Mouse (Mus musculus) intestine, embryonic 14.5 days (tissue): ENCODE measurements around the gene Ptdss2. TPM values are rescaled to one million over a fixed set of nuclear protein-coding genes. Genes with fewer than 3 reads are reported as not detected.
A peak's percentile ranks its signal among the peaks of the same experiment; 100 is the strongest.

Source experiments
- ATAC-seq: fragments of 200-750 bp; cut with Nextera tagmentation; replicated peaks from 2 replicates; pipeline ENCODE4 v1.8.0; 2017; ENCODE audit warnings: low read depth, moderate number of reproducible peaks, moderate TSS enrichment, moderate library complexity; ENCODE audit not compliant: low FRiP score, low TSS enrichment
- DNase-seq: peaks from one replicate; pipeline ENCODE4 v3.0.0-alpha.2; 2018; ENCODE audit warnings: low spot score
- H3K27ac ChIP-seq: fragments of 300-500 bp; sonication (generic); 2 replicates; pipeline ENCODE4 v1.5.1; 2014; ENCODE audit warnings: low read depth, mild to moderate bottlenecking, control low read depth
- H3K27me3 ChIP-seq: fragments of 300-500 bp; sonication (generic); replicated peaks from 2 replicates; pipeline ENCODE4 v1.6.1; 2014; ENCODE audit warnings: low read length, control low read depth; ENCODE audit not compliant: control insufficient read depth, insufficient read depth
- H3K36me3 ChIP-seq: fragments of 300-500 bp; sonication (generic); 2 replicates; pipeline ENCODE4 v1.6.1; 2014; ENCODE audit warnings: low read length, control low read depth; ENCODE audit not compliant: control insufficient read depth, insufficient read depth
- H3K4me1 ChIP-seq: fragments of 300-500 bp; sonication (generic); replicated peaks from 2 replicates; pipeline ENCODE4 v1.6.1; 2014; ENCODE audit warnings: low read length, control low read depth, mixed read lengths; ENCODE audit not compliant: control insufficient read depth, insufficient read depth
- H3K4me2 ChIP-seq: fragments of 300-500 bp; sonication (generic); 2 replicates; pipeline ENCODE4 v1.6.1; 2014; ENCODE audit warnings: low read length
- H3K4me3 ChIP-seq: fragments of 300-500 bp; sonication (generic); 2 replicates; pipeline ENCODE4 v1.5.1; 2014; ENCODE audit warnings: low read depth, low read length, control low read depth, mixed read lengths
- H3K9ac ChIP-seq: fragments of 300-500 bp; sonication (generic); 2 replicates; pipeline ENCODE4 v1.6.1; 2014; ENCODE audit warnings: mild to moderate bottlenecking, low read length
- H3K9me3 ChIP-seq: fragments of 300-500 bp; sonication (generic); 2 replicates; pipeline ENCODE4 v1.6.1; 2016; ENCODE audit warnings: low read length, control low read depth; ENCODE audit not compliant: control insufficient read depth
- WGBS: fragments of 180-500 bp; shearing (Covaris S2); extraction: QIAGEN DNeasy Blood & Tissue Kit; methylation state at CpG from one replicate; pipeline ENCODE4 v1.1.7; 2014; 5-methylcytosine and 5-hydroxymethylcytosine counted together
- polyA plus RNA-seq: library from polyadenylated mRNA; unstranded; fragments of >200 nt; fragmentation: Nextera tagmentation; extraction: Ambion mirVana; gene quantifications from 2 replicates; pipeline ENCODE4 v1.2.1, GENCODE M21; 2014

The Ptdss2 gene
- polyA plus RNA-seq, 1 experiment from 2014 or later, result 63.9 TPM

DNA sequence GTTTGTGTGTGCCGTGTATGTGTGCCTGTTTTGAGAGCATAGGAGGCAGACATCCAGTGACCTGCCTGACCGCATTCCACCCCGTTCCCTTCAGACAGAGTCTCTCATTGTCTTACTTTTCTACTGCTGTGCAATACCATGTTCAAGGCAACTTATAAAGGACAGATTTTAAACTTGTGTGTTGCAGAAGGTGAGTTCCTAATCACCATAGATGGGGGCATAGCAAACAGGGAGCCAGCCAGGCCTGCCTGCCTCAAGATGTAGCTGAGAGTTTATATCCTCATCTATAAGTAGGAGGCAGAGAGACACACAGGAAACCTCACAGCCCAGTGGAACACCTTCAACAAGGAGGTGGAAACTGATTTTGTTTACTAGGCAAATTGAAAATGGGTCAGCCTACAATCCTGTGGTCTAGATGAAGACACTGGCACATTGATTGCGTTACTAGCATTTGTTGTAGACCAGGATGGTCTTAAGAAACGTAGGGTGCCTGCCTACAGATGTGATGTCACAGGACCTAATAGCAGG, 51.2 kb downstream of the Ptdss2 start:
- H3K4me1 ChIP-seq, result peaks cover 21% of the 10 kb centered on the region
- H3K4me2 ChIP-seq, result peak overlapping the region; percentile 78
- ATAC-seq, result no peak
- H3K27ac ChIP-seq, result peak overlapping the region; percentile 94
- DNase-seq, result no peak
- peak overlapping the region; percentile 64 for H3K9ac ChIP-seq
- no peaks in the 10 kb centered on the region for H3K36me3 ChIP-seq
- H3K9me3 ChIP-seq, result no peaks in the 10 kb centered on the region
- WGBS, result 77% methylated on average over 5 of the region's 5 CpGs
- peak overlapping the region; percentile 58 for H3K4me3 ChIP-seq
- no peaks in the 10 kb centered on the region for H3K27me3 ChIP-seq

DNA sequence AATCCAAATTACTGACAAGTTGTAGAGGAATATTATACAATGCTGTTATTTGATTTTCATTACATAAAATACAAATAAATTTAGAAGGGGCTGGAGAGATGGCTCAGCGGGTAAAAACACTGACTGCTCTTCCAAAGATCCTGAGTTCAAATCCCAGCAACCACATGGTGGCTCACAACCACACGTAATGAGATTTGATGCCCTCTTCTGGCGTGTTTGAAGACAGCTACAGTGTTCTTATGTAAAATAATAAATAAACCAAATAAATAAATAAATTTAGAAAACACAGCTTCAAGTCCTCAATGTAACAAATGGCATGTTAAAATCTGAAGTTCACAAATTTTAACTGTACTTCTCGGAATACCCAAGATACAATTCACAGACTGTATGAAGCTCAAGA, 52.9 kb downstream of the Ptdss2 start:
- DNase-seq (no peak), ATAC-seq (no peak)
- no peaks in the 10 kb centered on the region for H3K27me3 ChIP-seq
- H3K9me3 ChIP-seq, result no peaks in the 10 kb centered on the region
- no peak overlapping the region for H3K4me3 ChIP-seq
- H3K36me3 ChIP-seq, result no peaks in the 10 kb centered on the region
- H3K27ac ChIP-seq, result no peak overlapping the region
- peaks cover 11% of the 10 kb centered on the region; the same call in 1 of the 2 replicates for H3K4me1 ChIP-seq
- 94% methylated on average over 4 of the region's 4 CpGs for WGBS
- H3K4me2 ChIP-seq, result no peak overlapping the region
- no peak overlapping the region for H3K9ac ChIP-seq

DNA sequence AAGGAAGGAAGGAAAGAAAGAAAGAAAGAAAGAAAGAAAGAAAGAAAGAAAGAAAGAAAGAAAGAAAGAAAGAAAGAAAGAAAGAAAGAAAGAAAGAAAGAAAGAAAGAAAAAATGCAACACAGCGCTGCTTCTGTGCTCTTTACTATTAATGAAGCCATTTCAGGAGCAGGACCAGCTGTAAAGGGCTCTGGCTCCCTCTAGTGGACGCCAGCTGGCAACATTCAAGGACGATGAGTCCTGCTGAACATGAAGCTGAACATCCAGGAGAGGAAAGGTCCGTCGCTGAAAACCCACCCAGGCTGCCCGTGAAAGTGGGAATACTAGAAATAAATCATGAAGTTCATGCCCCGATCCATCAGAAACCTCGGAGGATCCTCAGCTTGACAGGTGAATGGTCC, 54.0 kb downstream of the Ptdss2 start:
- no peaks in the 10 kb centered on the region for H3K27me3 ChIP-seq
- WGBS, result 1% methylated on average over 8 of the region's 8 CpGs

DNA sequence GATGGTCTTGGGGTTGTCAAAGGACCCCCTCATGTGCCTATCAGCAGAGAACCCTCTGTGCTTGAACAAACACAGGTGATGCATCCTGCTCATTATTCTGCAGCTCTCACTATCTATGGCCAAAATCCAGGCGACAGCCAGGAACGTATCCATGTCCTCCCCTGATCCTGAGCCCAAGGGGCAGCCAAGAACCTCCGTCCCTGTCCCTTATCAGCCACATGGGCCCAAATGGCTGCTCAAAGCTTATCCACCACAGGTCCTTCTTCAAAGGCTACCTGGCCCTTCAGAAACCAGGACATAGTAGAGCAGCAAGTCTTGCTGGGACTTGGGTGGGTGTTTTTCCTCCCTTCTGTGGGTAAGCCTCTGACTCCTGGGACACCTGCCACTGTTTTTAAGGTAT, 66.0 kb downstream of the Ptdss2 start:
- ATAC-seq, result no peak
- 66% methylated on average over 3 of the region's 3 CpGs for WGBS
- no peaks in the 10 kb centered on the region for H3K9me3 ChIP-seq
- H3K27ac ChIP-seq, result no peak overlapping the region
- H3K9ac ChIP-seq, result no peak overlapping the region
- peaks cover 8% of the 10 kb centered on the region for H3K4me1 ChIP-seq
- no peak overlapping the region for H3K4me3 ChIP-seq
- no peak for DNase-seq
- peaks cover 33% of the 10 kb centered on the region for H3K36me3 ChIP-seq
- H3K4me2 ChIP-seq, result no peak overlapping the region
- no peaks in the 10 kb centered on the region for H3K27me3 ChIP-seq

More for the DNA sequence above, 54.0 kb downstream of the Ptdss2 start:
- no peaks in the 10 kb centered on the region for H3K36me3 ChIP-seq
- H3K4me1 ChIP-seq, result peaks cover 11% of the 10 kb centered on the region; the same call in 1 of the 2 replicates
- no peaks in the 10 kb centered on the region for H3K9me3 ChIP-seq
- no peak overlapping the region for H3K27ac ChIP-seq
- no peak overlapping the region for H3K4me3 ChIP-seq
- H3K9ac ChIP-seq, result no peak overlapping the region
- H3K4me2 ChIP-seq, result no peak overlapping the region
- DNase-seq (peak; percentile 91), ATAC-seq (no peak)

DNA sequence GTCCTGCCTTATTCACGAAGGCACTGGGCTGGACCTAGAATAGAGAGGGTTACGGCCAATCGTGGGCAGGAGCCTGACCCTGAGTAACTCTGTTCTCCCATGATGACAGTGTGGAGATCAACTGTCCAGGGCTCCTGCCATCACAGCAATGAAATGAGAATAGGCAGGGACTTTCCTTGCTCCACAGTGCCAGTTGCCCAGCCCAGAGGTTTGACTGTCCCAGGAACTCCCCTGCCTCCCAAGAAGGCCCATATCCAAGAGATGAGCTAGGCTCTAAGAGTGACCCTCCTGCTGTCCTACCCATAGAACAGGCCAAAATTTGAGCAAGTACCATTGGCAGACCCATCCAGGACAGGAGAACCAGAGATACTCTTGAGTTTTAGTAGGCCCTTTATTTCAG, 66.6 kb downstream of the Ptdss2 start:
- Histone ChIP-seq H3K27me3 (no peaks in the 10 kb centered on the region), H3K4me1 (peaks cover 8% of the 10 kb centered on the region), H3K9me3 (no peaks in the 10 kb centered on the region), H3K36me3 (peaks cover 33% of the 10 kb centered on the region), H3K4me3 (no peak overlapping the region), H3K27ac (no peak overlapping the region), H3K4me2 (no peak overlapping the region), H3K9ac (no peak overlapping the region)
- no peak for DNase-seq
- no peak for ATAC-seq
- WGBS, result 89% methylated on average over 3 of the region's 3 CpGs

DNA sequence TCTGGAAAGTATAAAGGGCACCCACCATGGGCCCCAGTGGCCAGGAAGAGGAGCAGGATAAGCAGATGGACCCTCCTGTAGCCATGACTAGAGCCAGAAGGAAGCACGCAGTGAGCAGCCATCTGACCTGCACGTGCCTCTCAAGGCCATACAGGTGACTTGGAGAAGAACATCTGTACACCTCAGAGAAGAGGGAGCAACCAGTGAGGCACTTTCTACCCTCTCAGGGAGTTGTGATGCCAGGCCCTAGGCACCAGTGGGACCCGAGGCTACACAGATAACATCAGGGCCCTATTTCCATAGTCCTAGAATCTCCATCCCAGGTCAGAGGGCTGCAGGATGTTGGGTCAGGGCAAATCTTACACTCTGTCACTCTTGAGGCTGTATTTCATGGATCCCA, 68.0 kb downstream of the Ptdss2 start:
- Histone ChIP-seq H3K4me1 (peaks cover 10% of the 10 kb centered on the region), H3K9me3 (no peaks in the 10 kb centered on the region), H3K4me3 (no peak overlapping the region), H3K36me3 (peaks cover 33% of the 10 kb centered on the region), H3K27ac (no peak overlapping the region), H3K9ac (no peak overlapping the region), H3K4me2 (no peak overlapping the region), H3K27me3 (no peaks in the 10 kb centered on the region)
- no peak for ATAC-seq
- WGBS, result 92% methylated on average over 3 of the region's 3 CpGs
- no peak for DNase-seq

DNA sequence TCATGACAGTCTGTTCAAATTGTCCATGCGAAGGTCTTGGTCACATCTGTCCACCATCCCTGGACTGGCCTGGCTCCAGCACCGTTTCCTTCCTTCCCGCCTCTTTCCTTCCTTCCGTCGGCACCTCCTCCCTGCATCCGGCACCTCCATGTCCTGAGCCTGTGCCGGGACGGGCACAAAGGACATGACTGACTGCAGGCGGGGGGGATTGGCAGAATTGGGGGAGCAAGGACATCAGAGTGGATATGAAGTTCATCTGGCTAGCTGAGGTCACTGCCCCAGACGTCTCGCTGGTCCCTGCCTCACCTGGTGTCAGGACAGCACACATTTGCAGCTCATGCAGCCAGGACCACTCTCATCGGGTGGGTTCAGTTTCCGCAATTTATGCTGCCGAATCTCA, 68.9 kb downstream of the Ptdss2 start:
- Histone ChIP-seq H3K4me1 (peaks cover 12% of the 10 kb centered on the region), H3K36me3 (peaks cover 33% of the 10 kb centered on the region), H3K4me2 (no peak overlapping the region), H3K9ac (no peak overlapping the region), H3K4me3 (no peak overlapping the region), H3K9me3 (no peaks in the 10 kb centered on the region), H3K27me3 (no peaks in the 10 kb centered on the region), H3K27ac (no peak overlapping the region)
- DNase-seq (no peak), ATAC-seq (no peak)
- WGBS, result 90% methylated on average over 14 of the region's 14 CpGs

DNA sequence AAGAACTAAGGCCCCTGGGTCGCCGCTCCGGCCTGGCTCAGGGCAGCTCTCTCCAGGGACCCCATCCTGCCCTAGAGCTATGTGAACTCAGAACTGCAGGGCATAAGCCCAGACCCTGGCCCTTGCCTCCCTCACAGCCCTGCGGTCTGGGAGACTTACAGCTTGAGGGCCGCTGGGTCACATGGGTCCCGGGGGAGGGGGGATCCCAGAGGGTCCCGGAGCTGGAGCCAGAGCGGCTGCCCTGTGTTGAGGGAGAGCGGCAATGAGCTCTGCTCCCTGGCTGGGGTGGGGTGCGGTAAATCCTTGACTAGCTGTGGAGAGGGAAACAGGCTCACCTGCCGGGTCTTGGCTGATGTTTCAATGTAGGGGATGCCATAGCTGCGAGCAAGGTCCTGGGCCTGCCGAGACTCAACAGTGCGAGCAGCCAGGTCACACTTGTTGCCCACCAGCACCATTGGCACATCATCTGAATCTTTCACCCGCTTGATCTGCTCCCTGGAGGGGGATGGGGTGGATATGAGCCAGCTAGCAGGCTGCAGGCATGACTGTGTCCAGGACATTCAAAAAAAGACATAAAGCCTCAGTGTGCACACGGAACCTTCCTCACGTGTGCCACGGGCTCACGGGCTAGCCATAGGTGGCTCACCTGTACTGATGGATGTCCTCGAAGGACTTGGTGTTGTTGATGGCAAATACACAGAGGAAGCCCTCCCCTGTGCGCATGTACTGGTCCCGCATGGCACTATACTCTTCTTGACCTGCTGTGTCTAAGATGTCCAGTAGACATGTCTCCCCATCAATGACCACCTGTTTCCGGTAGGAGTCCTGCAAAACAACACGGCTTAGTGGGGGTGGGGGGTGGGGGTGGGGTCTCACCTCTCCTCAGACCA, 69.9 kb downstream of the Ptdss2 start:
- peaks cover 33% of the 10 kb centered on the region for H3K36me3 ChIP-seq
- ATAC-seq (no peak), DNase-seq (no peak)
- no peaks in the 10 kb centered on the region for H3K9me3 ChIP-seq
- 85% methylated on average over 24 of the region's 24 CpGs for WGBS
- 0 out of 2 replicates have a peak overlapping the region, but pooled peaks have one; percentile 91 for H3K4me3 ChIP-seq
- H3K9ac ChIP-seq, result no peak overlapping the region
- no peak overlapping the region for H3K27ac ChIP-seq
- H3K4me1 ChIP-seq, result peaks cover 12% of the 10 kb centered on the region
- H3K4me2 ChIP-seq, result peak overlapping the region; percentile 97
- no peaks in the 10 kb centered on the region for H3K27me3 ChIP-seq
